Mouse (Mus musculus) liver, postnatal 0 days (tissue): ENCODE results near the gene Trabd.

Experiments used
- CTCF ChIP-seq: sonication (generic); IDR thresholded peaks from 2 replicates; pipeline ENCODE4 v1.5.1; 2016; ENCODE audit warnings: antibody characterized with exemption, low read depth
- EP300 ChIP-seq: IDR thresholded peaks from 2 replicates; pipeline ENCODE4 v1.6.1; 2016; ENCODE audit warnings: antibody characterized with exemption, low read depth, mild to moderate bottlenecking

GRCm38 (mm10) chr15:89088607-89089247, 13.8 kb downstream of the Trabd start, which contains the start of gene Selenoo:
- no peak for TF ChIP-seq CTCF
- no peak for TF ChIP-seq EP300
